In the genomic region with DNA sequence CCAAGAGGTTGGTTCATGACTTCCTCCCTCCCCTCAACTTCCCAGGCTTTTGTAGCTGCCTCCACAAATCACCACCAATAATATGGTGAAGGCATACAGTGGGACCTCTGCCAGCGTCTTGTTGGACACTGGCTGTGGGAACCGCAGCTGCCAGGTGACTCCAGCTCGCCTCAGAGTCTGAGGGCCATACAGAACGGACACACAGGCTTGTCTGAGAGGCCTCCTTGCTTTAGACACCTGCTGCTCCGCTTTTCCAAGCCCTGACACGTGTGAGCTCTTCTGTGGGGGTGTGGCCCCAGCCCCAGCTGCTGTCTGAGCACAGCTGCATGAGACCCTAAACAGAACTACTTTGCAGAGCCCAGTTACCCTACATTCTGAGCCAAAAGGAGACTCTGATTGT, we compare ENCODE assay signal across 10 mouse cellular contexts.
DNase-seq lines count a peak whose midpoint lies in the region; ATAC-seq and TF ChIP-seq lines count a peak whose summit lies in the region.
"Had no signal": no experiment of that assay in that cellular context is flagged by ENCODE, and none has a peak within 500 bp of the region (broad histone marks: within the 10 kb centered on the region; RNA-seq: fewer than 3 reads in every experiment).

No protein-coding gene starts in this region.

- no peak for TF ChIP-seq POLR2A in thymus, adult 2 months (IDR thresholded peaks at IDR 0.05; ENCODE audit: control insufficient read depth, extremely low read depth, insufficient read depth, low read length, poor library complexity)

- peaks cover 41% of the 10 kb centered on the region for H3K36me3 ChIP-seq in midbrain, embryonic 10.5 days
- no peaks in the 10 kb centered on the region; the same call in 1 of the 2 replicates for H3K36me3 ChIP-seq in midbrain, embryonic 11.5 days (ENCODE audit: control insufficient read depth, insufficient read depth, low read length)
- H3K36me3 ChIP-seq in thymus, adult 2 months (ENCODE audit: control insufficient read depth, insufficient read depth, low read length), result no peaks in the 10 kb centered on the region
- H3K36me3 ChIP-seq: lung, embryonic 15.5 days had no signal

- H3K27ac ChIP-seq in midbrain, embryonic 10.5 days (replicated peaks), result 0 out of 2 replicates have a peak overlapping the region, but pooled peaks have one; percentile 42
- H3K27ac ChIP-seq in midbrain, embryonic 11.5 days (ENCODE audit: low read depth, low read length), result no peak overlapping the region
- H3K27ac ChIP-seq in thymus, adult 2 months (ENCODE audit: control insufficient read depth, insufficient read depth, low read length), result no peak overlapping the region
- H3K27ac ChIP-seq: lung, embryonic 15.5 days had no signal

- H3K4me3 ChIP-seq in midbrain, embryonic 10.5 days, result no peak overlapping the region
- H3K4me3 ChIP-seq in midbrain, embryonic 11.5 days (ENCODE audit: low read depth, low read length), result no peak overlapping the region
- no peak overlapping the region for H3K4me3 ChIP-seq in thymus, adult 2 months (ENCODE audit: control insufficient read depth, insufficient read depth, low read length)
- H3K4me3 ChIP-seq: lung, embryonic 15.5 days had no signal

- DNase-seq in adrenal gland, postnatal 10 days, result peak; percentile 65
- no peak for DNase-seq in adrenal gland, adult 8-10 months
- no peak for DNase-seq in midbrain, embryonic 10.5 days (ENCODE audit: low spot score)
- no peak for DNase-seq in midbrain, embryonic 11.5 days (ENCODE audit: low spot score, missing footprints)
- DNase-seq in kidney, postnatal 14 days, result peak; percentile 50
- DNase-seq in thymus, adult 2 months, result peak; percentile 59
- no peak for DNase-seq in layer of hippocampus, adult 9-11 months
- DNase-seq: embryo, embryonic 11 days had no signal

- 0 out of 2 replicates have a peak, but pooled peaks have one; percentile 21 for TF ChIP-seq CTCF in thymus, adult 2 months (IDR thresholded peaks at IDR 0.05; ENCODE audit: borderline replicate concordance, control insufficient read depth, extremely low read depth, insufficient read depth, low read length, poor library complexity)

- no peak overlapping the region for H3K4me2 ChIP-seq in midbrain, embryonic 11.5 days
- H3K4me2 ChIP-seq: lung, embryonic 15.5 days had no signal

- H3K27me3 ChIP-seq in midbrain, embryonic 10.5 days (ENCODE audit: low read depth, poor library complexity, severe bottlenecking), result no peaks in the 10 kb centered on the region
- no peaks in the 10 kb centered on the region for H3K27me3 ChIP-seq in midbrain, embryonic 11.5 days (ENCODE audit: control insufficient read depth, insufficient read depth, low read length)
- no peaks in the 10 kb centered on the region for H3K27me3 ChIP-seq in thymus, adult 2 months (ENCODE audit: control insufficient read depth, insufficient read depth, low read length)
- H3K27me3 ChIP-seq: lung, embryonic 15.5 days had no signal

- peaks cover 7% of the 10 kb centered on the region for H3K4me1 ChIP-seq in midbrain, embryonic 10.5 days
- H3K4me1 ChIP-seq in midbrain, embryonic 11.5 days (ENCODE audit: control insufficient read depth, insufficient read depth, low read length), result peaks cover 2% of the 10 kb centered on the region; the same call in 1 of the 2 replicates
- H3K4me1 ChIP-seq in thymus, adult 2 months (replicated peaks; ENCODE audit: control insufficient read depth, insufficient read depth, low read length), result peaks cover 4% of the 10 kb centered on the region

- no peak overlapping the region for H3K9ac ChIP-seq in midbrain, embryonic 11.5 days (ENCODE audit: low read length)
- H3K9ac ChIP-seq: lung, embryonic 15.5 days had no signal

- WGBS in midbrain, embryonic 10.5 days, result 66% methylated on average over 6 of the region's 6 CpGs
- WGBS in midbrain, embryonic 11.5 days, result 64% methylated on average over 6 of the region's 6 CpGs
- WGBS in thymus, adult 2 months, result 49% methylated on average over 6 of the region's 6 CpGs

- ATAC-seq in midbrain, embryonic 11.5 days (ENCODE audit: low FRiP score), result no peak
- ATAC-seq in erythroid progenitor cell, adult 5-6 weeks (replicated peaks; ENCODE audit: low FRiP score, poor library complexity, severe bottlenecking), result no peak

- H3K9me3 ChIP-seq in midbrain, embryonic 10.5 days (replicated peaks), result no peaks in the 10 kb centered on the region
- H3K9me3 ChIP-seq in midbrain, embryonic 11.5 days (ENCODE audit: control insufficient read depth, low read length), result no peaks in the 10 kb centered on the region
- H3K9me3 ChIP-seq: lung, embryonic 15.5 days had no signal

Comparison
In these comparisons a context has a peak if more than half of its experiments do, and no peak if none do; other contexts are left out.
1. DNase-seq: peak in adrenal gland, postnatal 10 days (single experiment), kidney, postnatal 14 days (single experiment) and thymus, adult 2 months (single experiment); none in adrenal gland, adult 8-10 months (single experiment), midbrain, embryonic 10.5 days (single experiment), midbrain, embryonic 11.5 days (single experiment) and layer of hippocampus, adult 9-11 months (single experiment).